Mouse (Mus musculus) lung, postnatal 10 days (tissue): Measurements from ENCODE around the gene Il2ra.

Experiments
- DNase-seq: peaks from one replicate; pipeline ENCODE4 v3.0.0; 2021

The Il2ra gene

GRCm38 (mm10) chr2:11653780-11654179 lies 11.2 kb downstream of the Il2ra start:
- no peak for DNase-seq

GRCm38 (mm10) chr2:11654990-11655931 lies 12.7 kb downstream of the Il2ra start:
- peak; percentile 21 for DNase-seq

GRCm38 (mm10) chr2:11657581-11657980 lies 15.0 kb downstream of the Il2ra start:
- no peak for DNase-seq

GRCm38 (mm10) chr2:11659263-11659662 lies 16.7 kb downstream of the Il2ra start:
- no peak for DNase-seq

- DNase-seq = no peak
These were observed 19.7 kb downstream of the Il2ra start for GRCm38 (mm10) chr2:11662143-11662906.

- DNase-seq = no peak
These were observed 20.3 kb downstream of the Il2ra start for GRCm38 (mm10) chr2:11662907-11663230.

GRCm38 (mm10) chr2:11663961-11664360 lies 21.4 kb downstream of the Il2ra start:
- peak; percentile 89 for DNase-seq

- peak; percentile 48 for DNase-seq
These were observed 21.8 kb downstream of the Il2ra start for GRCm38 (mm10) chr2:11664367-11664766.

GRCm38 (mm10) chr2:11664806-11665205 lies 22.2 kb downstream of the Il2ra start:
- DNase-seq = no peak

GRCm38 (mm10) chr2:11665326-11665725 lies 22.7 kb downstream of the Il2ra start:
- DNase-seq = no peak

GRCm38 (mm10) chr2:11672144-11672543 lies 29.5 kb downstream of the Il2ra start:
- peak; percentile 16 for DNase-seq

- no peak for DNase-seq
These were observed 37.0 kb downstream of the Il2ra start for GRCm38 (mm10) chr2:11679626-11680025.

GRCm38 (mm10) chr2:11682712-11683111 lies 40.1 kb downstream of the Il2ra start:
- DNase-seq = no peak

GRCm38 (mm10) chr2:11686512-11686911 lies 43.9 kb downstream of the Il2ra start:
- DNase-seq = no peak

- no peak for DNase-seq
These were observed 44.8 kb downstream of the Il2ra start for GRCm38 (mm10) chr2:11687436-11687835.

- DNase-seq = no peak
These were observed 47.7 kb downstream of the Il2ra start for GRCm38 (mm10) chr2:11690201-11690890.

GRCm38 (mm10) chr2:11693352-11693751 lies 50.7 kb downstream of the Il2ra start:
- no peak for DNase-seq

- no peak for DNase-seq
These were observed 51.5 kb downstream of the Il2ra start for GRCm38 (mm10) chr2:11694104-11694503.

GRCm38 (mm10) chr2:11695867-11696266 lies 53.3 kb downstream of the Il2ra start:
- no peak for DNase-seq

- DNase-seq = peak; percentile 12
These were observed 56.4 kb downstream of the Il2ra start for GRCm38 (mm10) chr2:11698994-11699393.

- DNase-seq = no peak
These were observed 57.3 kb downstream of the Il2ra start for GRCm38 (mm10) chr2:11699905-11700304.

GRCm38 (mm10) chr2:11705201-11706025 lies 62.8 kb downstream of the Il2ra start, which contains the start of gene Il15ra:
Gene Il15ra, plus strand, starts transcription at chr2:11705290.
- DNase-seq = peak; percentile 78
